Mouse (Mus musculus) monocyte, adult 2 months (primary cell): ENCODE results near the gene Ift80.
"Not testable (repeated sequence)": the region's sequence is repeated elsewhere in the genome, so short reads cannot be mapped to it uniquely, and the experiment has no call there.

ENCODE experiments used
- DNase-seq, 2 experiments: peaks; one replicate each; pipeline ENCODE4 v3.0.0; 2022; ENCODE audit warnings: low spot score in 2 of 2, low read depth in 1 of 2

Ift80 gene

DNA sequence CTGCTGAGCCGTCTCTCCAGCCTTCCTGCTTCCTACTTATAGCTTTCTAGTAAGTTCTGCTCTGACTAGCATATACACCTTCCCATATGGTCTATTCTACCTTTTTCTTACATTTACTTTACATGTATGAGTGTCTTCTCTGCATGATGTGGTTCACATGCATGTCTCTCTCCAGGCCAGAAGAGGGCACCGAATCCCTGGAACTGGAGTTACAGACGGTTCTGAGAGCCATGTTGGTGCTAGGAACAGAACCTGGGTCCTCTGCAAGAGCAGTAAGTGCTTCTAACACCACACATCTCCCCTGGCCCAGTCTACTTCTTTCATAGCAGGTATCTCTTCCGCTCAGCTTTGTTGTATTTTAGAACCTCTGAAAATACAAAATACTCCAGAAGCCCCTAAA lies 1.6 kb downstream of the Ift80 start:
- no peak for DNase-seq

DNA sequence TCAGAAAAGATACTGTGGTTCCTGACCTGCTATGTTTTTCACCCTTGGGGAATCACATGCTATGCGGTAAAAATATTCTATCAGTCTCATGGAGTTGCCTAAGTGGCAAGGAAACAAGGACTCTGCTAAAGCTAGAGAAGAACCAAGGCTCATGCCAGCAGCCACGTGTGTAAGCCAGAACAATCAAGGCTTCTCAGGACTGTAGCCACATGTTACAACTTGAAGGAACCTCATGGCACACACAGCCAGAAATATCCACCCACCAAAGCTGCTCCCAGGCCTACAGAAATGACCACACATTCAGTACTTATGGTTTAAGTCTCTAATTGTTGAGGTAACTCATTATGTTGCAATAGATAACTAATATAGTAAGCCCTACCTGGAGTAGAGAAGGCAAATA lies 17.8 kb downstream of the Ift80 start:
- DNase-seq = no peak

DNA sequence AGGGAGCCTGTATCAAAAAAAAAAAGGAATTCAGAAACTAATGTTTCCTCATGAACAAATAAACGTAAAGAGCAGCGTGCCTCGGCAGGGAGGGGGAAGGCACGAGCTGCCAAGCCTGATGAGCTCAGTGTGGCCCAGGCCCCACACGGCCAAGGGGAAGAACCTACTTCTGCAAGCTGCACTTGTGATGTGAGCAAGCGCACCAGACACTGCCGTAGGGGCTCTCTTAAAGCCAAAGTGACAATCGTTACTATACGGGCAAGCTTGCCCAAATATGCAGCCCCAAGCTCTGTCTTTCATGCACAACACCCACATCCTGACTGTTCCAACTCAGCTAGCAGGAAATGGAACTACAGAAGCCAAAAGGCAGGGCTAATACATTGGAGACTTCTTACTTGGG lies 23.5 kb downstream of the Ift80 start:
- peak in 1 of 2 experiments; percentile 9 for DNase-seq

DNA sequence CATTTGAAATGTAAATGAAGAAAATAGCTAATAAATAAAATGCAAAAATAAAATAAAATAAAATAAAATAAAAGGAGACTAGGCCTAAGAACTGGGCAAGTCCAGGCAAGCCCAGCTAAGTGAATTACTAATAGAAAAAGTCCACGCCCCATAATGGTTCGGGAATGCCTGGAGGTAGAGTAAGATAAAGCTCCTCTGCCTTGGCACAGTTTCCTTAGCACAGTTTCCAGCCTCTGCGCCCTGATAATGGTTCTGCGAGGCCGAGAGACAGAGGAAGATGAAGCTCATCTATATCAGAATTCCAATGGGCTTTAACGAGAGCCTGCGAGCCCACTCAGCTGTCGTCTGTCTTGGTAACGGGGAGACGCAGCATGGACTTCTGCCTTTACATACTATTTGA lies 25.2 kb downstream of the Ift80 start:
- DNase-seq = no peak

DNA sequence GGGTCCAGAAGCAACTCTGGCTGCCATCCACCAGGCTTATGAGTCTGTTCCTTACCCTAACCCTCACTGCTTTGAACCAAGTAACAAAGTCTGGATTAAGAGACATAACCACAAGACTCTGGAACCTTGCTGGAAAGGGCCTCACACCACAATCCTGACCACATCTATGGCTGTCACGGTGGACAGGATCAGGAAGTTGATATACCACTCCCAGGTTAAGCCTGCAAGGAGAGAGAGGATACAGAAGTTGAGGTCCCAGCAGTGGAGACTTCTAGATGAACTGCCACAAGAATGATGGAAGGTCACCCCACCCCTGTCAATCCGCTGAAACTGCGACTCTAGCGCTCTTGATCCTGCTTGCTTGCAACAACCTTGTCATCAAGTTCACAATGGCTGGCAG lies 26.7 kb downstream of the Ift80 start:
- DNase-seq = no peak

DNA sequence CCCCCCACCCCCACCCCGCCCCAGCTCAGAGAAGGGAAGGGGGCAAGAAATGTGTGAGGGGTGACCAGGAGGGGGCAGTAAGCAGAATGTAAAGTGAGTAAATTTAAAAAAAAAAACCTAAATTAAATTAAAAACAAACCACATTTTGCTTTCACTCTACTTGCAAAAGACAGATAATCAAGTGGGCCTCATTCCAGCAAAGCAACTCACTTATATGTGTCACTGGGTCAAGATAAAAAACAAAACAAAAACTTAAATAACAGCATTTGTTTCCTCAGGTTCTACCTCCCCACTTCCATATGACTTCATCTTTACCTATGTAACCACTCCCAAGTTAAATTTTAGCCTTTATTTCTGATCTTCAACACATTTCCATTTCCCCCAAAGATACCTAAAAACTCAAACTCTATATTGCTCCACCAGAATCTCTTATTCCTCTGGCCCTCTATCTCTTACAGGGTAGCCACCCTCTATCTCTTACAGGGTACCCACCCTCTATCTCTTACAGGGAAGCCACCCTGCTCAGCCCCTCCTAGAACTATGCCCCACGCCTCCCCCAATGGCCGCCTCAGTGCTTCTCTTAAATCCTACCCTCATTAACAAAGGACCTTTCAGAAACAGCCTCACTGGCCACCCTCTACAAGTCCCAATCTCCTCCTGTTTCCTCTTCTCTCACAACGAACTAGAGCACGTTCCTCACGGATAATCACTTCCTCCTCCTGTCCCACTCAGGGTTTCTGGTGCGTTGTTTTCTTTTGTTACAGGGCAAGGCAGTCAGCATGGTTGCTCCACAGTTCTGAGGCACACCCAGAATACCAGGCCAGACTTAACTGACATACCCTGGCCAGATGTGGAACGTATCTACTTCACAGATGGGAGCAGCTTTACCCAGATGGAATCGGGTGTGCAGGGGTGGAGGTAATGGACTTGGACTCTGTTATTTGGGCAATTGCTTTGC lies 28.6 kb downstream of the Ift80 start:
- no peak for DNase-seq

DNA sequence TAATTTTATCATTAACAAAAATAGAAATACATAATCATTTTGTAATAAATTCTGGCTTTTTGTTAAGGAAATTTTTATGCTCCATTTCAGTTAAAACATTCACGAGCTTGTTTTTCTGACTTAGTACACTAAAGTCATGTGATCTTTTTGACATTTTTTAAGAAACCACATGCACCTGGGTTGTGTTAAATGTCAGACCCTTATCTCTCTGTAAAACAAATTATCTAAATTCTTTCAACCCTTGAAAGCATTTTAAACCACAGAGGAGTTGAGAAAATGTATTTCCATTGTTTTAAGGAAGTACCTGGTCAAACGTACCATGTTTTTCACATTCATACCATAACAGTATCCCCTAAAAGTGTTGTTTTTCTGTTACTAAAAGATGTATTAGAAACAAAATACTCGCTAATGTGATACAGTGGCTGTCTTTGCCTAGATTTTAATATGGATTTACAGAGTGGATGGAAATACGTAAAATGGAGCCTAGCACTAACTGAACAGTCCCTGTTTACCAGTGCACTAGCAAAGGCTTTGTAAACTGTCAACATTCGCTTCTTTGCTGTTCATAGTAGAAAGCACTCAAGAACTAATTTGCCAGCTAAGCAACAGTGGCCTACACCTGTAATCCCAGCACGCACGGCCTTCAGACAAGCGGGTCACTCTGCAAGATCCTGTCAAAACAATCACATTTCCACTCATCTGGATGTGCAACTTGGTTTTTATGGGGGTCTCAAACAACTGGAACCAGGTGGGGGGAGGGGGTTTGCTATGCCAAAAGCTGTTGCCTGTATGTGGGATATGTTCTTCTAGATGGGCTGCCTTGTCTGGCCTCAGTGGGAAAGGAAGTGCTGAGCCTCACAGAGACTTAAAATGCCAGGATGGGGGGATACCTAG lies 29.5 kb downstream of the Ift80 start:
- DNase-seq = no peak

DNA sequence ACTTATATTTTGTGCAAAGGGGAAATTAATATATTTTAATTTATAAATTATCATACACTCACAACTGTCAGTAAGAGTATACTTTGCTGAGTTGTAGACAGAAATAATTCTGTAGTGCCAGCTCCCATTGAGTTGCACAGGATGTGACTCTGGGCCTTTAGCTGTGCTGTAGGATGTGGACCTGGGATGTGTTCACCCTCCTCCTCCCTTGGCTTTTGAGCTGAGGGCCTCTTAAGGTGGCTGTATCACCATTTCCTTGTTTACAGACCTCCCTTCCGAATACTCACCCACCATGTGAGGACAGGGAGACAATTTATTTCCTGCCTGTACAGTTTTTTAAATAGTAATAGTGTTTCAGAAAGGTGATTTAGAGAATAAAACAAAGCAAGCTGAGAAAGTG lies 30.8 kb downstream of the Ift80 start:
- DNase-seq = no peak

DNA sequence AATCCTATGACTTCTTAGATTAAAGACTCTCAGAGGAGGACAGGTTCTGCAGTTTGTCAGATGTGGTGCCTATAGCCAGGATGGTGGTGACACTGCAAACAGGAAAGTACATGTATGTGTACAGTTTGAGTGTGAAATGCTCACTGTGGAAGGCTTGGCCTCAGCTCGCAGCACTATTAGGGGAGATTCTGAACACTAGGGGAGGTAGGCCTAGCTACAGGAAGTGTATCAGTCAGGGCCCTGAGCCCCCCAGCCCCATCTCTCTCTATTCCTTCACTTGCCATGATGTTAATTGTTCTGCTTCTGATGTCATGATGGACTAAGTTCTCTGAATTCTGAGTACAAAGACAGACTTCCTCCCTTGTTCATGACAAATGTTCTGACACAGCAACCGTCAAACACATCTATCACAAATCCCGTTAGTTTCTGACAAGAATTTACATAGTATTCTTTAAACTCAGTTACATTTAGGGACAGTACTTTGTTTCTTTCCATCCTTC lies 35.2 kb downstream of the Ift80 start:
- no peak for DNase-seq

DNA sequence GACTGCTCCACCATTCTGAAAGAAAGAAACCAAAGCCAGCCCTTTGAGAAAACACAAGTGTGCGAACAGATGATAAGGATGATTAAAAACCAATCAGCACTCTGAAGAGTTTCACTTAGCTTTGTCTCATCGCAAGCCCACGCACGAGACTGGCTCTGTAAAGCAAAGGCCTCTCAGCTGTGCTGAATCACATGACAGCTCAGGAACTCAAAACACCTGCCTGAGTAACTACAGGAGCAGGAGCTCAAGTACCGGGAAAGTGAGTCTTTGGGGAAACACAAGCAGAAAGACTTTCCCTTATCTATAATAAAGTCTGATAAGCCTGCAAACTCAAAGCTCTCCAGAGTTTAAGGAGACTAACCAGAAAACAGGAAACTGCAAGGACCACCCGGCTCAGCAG lies 37.0 kb downstream of the Ift80 start:
- DNase-seq = no peak

DNA sequence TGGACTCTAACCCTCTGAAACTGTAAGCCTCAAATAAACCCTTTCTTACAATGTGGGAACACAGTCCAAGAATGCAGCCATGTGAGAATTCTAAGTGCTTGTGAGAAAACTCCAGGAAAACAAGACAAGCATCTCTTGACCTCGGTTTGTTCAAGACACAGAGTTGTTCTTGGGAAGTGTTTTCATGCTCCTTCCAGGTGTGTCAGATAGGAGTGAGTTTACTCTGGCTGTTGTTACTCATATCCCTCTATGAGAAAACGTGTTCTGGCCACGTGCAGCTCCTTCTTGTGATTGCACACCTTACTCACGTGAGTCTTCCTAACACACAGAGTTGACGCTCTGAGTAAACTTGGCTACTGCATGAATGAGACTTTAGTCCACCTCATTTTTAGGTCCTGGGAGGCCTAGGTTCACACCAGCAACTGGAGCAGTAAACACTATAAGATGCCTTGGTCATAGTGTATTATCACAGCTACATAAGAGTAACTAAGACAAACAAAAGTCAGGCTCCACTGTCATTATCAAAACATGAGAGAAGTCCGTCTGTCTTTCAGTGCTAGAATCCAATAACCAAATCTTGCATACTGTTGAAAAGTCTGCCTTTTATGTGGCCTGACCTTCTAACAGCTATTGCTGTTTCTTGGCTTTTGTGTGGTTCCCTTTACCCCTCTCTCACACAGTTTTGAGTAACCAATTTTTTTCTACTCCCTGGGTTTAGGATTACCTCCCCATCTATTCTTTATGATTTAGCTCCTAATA lies 37.7 kb downstream of the Ift80 start:
- no peak for DNase-seq

DNA sequence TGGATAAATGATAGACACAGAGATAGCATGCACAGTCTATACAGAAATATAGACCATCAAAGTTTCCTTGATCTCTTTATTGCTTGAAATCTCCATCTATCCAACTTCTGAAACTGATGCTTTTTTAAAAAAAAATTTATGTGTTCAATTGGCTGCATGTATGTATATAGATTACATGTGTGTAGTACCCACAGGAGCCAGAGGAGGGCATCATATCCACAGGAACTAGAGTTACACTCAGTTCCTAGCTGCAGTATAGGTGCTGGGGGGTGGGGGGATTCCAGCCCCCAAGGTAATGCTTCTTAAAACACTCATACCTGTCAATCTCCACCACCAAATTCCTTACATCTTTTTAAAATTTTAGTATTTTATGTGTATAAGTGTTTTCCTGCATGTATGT lies 39.7 kb downstream of the Ift80 start:
- no peak for DNase-seq

DNA sequence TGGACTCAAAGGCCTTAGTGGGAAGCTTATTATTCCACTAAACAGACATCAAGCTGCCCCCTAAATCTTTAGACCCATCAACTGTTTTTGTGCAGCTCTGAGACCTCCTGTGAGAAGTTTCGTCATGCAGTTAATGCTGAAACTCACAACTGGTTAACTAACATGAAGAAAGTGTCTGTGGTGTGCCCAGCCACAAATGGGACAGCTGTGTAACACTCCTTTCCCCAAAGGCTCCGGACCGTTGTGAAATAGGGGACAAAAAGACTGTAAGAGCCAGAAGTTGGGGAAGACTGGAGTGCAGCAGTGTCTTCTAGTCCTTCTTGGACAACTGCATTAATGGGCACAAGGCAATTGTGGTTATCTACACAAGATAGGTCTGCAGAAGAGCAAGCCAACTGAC lies 47.0 kb downstream of the Ift80 start:
- no peak for DNase-seq

DNA sequence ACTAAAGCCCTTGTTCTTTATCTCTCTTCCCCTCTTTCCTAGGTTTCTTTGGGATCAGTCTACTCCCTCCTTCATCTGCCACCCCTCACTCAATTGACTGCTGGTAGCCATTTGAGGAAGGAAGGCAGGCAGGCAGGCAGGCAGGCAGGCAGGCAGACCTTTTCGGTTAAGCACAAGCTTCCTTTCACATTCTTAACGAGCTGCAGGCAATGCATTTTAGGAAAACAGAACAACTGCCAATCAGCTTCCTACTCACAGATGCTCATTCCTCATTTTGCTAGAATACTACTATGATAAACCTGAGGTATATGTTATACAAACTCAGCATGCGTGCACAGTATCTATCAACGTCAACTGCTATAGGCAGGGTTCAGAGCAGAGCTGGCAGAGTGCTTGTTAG lies 47.9 kb downstream of the Ift80 start:
- no peak for DNase-seq

DNA sequence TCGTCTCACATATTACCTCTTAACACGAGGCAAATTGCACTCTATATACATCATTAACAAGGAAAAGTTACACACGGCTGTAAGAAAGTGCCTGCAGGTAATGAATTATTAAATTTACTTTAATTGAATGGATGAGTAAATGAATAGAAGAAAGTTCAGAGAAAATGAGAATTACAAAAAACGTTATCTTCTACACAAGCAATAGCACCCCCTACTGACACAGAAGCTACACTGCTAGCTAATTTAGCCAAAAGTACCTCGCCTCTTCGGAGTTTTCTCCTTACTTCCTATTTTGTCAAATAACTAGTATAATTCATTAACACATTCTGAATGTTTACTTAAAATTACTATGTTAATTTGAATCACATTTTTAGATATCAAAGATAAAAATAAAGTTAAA lies 49.9 kb downstream of the Ift80 start:
- DNase-seq = no peak

DNA sequence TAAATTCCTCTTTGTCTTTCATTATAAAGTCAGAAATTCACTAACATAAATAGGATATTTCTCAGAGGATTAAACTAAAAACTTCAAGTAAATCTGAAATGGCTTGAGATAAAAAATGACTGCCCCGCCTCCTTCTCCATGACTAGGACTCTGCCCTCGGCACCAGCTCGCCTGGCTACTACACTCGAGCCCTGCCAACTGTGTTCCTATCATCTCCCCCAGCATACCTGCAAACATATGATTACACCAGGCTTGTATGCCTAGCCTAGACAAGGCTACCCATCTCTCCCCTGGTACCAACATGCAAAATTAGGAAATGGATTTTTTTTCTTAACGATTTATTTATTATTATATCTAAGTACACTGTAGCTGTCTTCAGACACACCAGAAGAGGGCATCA lies 51.7 kb downstream of the Ift80 start:
- no peak for DNase-seq

DNA sequence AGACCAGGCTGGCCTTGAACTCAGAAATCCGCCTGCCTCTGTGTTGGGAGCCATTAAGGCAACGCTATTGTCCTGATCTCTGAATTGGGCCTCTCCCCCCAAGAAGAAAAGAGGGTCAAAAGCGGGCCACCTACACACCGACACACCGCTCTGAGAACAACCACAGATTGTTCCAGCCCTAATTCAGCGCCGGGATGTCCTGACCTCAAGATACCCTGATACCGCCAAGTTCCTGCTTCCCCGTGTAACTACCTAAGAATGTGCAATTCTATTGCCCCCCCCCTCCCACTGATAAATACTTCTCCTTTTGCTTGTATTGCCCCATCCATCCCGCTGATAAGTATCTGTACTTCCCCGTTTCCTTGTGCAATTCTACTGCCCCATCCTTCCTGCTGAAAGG lies 52.4 kb downstream of the Ift80 start:
- not testable (repeated sequence) for DNase-seq

DNA sequence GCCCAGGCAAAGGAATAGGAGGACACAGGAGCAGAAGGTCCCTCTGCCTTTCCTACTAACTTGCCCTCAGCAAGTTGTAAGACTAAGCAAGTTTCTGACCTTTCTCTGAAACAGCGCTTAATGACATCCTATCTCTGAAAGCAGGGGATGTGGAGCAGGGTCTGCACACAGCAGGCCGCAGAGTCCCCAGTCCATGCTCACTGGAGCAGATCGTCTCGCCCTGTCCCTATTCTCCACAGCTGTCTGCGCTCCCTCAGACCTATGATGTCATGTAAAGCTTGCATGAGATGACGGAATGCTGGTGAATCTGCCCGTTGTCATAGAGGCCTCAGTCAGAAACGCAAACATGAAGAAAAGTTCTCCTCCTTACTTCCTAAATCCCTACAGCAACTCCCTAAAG lies 55.0 kb downstream of the Ift80 start:
- no peak for DNase-seq

DNA sequence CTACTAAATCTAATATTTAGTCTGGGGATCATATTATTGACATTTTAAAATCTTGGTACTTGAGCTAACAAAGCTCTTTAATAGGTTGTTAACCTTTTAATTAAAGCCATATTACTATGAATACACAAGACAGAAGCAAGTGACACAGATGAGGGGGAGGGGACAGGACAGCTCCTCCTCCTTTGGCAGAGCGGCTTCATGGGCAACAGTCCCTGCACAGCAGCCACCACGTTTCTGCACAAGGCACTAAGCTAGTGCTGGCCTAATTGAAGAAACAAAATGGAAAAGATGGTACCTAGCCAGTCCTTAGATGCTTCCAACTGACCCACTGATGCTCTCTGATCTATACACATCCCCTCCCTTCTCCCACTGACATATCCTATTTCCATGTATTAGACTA lies 55.5 kb downstream of the Ift80 start:
- DNase-seq = no peak

DNA sequence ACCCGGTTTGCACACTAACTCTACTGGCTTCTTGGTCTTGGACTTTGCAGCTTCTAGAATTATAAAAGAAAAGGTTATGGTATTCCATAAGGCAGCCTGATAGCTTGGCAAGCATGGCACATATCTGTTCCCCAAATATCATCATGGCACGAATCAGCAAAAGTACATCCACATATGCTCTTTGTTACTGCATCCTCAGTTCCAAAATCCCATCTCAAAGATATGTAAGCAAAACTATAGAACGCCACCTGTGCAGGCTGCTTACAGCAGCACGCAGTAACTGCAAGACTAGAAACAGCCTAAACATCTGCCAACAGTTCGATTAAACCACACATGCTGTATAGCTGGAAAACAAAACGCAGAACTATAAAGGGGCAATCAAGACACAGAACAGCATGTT lies 62.5 kb downstream of the Ift80 start:
- DNase-seq = no peak

DNA sequence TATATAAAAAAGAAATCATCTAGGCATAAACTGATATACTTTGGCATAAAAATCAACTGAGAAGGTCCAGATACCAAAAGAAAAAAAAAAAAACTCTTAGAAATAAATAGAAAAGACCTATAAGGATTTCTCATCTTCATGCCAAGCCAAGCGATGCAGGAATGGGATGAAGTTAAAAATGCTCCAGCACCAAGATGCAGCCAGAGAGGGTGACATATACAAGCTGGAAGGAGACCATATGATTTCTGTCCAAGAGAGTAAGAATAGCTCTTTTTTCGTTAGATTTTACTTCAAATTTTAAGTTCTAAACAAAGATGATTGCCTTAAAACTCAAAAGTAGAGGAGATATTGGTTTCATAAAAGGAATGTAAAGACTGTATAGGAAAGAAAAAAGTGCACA lies 64.1 kb downstream of the Ift80 start:
- no peak for DNase-seq
